Mouse (Mus musculus) embryonic facial prominence, embryonic 14.5 days (tissue): ENCODE data around the gene Rfx8. TPM values are rescaled to one million over a fixed set of nuclear protein-coding genes. Genes with fewer than 3 reads are reported as not detected.

Source experiments
- ATAC-seq: fragments of 200-750 bp; cut with Nextera tagmentation; 2 replicates; pipeline ENCODE4 v1.8.0; 2017; ENCODE audit warnings: low read depth, moderate number of reproducible peaks, moderate TSS enrichment
- DNase-seq: peaks from one replicate; pipeline ENCODE4 v3.0.0-alpha.2; 2015; ENCODE audit warnings: low spot score
- H3K27ac ChIP-seq: fragments of 300-500 bp; sonication (generic); replicated peaks from 2 replicates; pipeline ENCODE4 v1.5.1; 2014; ENCODE audit warnings: low read depth, mild to moderate bottlenecking, low read length, moderate library complexity
- H3K27me3 ChIP-seq: fragments of 300-500 bp; sonication (generic); replicated peaks from 2 replicates; pipeline ENCODE4 v1.6.1; 2014; ENCODE audit warnings: low read length; ENCODE audit not compliant: control insufficient read depth, insufficient read depth
- H3K36me3 ChIP-seq: fragments of 300-500 bp; sonication (generic); 2 replicates; pipeline ENCODE4 v1.6.1; 2014; ENCODE audit warnings: low read length, mixed read lengths; ENCODE audit not compliant: control insufficient read depth, insufficient read depth
- H3K4me1 ChIP-seq: fragments of 300-500 bp; sonication (generic); 2 replicates; pipeline ENCODE4 v1.6.1; 2014; ENCODE audit warnings: antibody characterized with exemption, low read length; ENCODE audit not compliant: control insufficient read depth, insufficient read depth
- H3K4me2 ChIP-seq: fragments of 300-500 bp; sonication (generic); 2 replicates; pipeline ENCODE4 v1.6.1; 2014; ENCODE audit warnings: low read depth, mild to moderate bottlenecking, low read length, moderate library complexity, mixed read lengths
- H3K4me3 ChIP-seq: fragments of 300-500 bp; sonication (generic); 2 replicates; pipeline ENCODE4 v1.5.1; 2014; ENCODE audit warnings: low read depth, mild to moderate bottlenecking, low read length
- H3K9ac ChIP-seq: fragments of 300-500 bp; sonication (generic); 2 replicates; pipeline ENCODE4 v1.6.1; 2014; ENCODE audit warnings: low read depth, mild to moderate bottlenecking, low read length, moderate library complexity, mixed read lengths
- H3K9me3 ChIP-seq: fragments of 300-500 bp; sonication (generic); 2 replicates; pipeline ENCODE4 v1.6.1; 2016; ENCODE audit warnings: low read length; ENCODE audit not compliant: control insufficient read depth
- WGBS: fragments of 180-500 bp; shearing (Covaris S2); extraction: QIAGEN DNeasy Blood & Tissue Kit; methylation state at CpG from one replicate; pipeline ENCODE4 v1.1.7; 2014; 5-methylcytosine and 5-hydroxymethylcytosine counted together
- polyA plus RNA-seq: library from polyadenylated mRNA; unstranded; fragments of >200 nt; fragmentation: Nextera tagmentation; extraction: Ambion mirVana; gene quantifications from 2 replicates; pipeline ENCODE4 v1.2.1, GENCODE M21; 2014

The Rfx8 gene
- polyA plus RNA-seq, 1 experiment from 2014 or later: 2.0 TPM

DNA sequence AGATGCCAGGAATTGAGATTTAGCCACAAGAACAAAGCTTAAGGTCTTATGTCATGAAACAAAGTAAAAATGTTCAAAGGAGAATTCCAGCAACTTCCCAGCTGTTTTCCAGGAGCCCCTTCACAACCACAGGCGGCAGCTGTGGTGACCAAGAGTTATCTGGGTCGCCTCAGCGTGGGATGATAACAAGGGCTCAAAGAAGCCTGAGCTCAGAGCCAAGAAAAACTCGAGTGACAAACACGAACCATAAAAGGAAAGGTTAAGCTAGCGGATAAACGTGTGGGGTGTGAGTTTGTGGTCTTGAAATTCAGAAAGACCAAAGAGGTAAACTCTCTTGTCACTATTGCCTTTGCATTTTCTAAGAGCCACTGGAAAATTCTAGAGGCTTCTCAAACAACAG is 25.7 kb upstream of the Rfx8 start:
- DNase-seq: peak; percentile 57
- Histone ChIP-seq H3K9me3 (no peaks in the 10 kb centered on the region), H3K4me2 (no peak overlapping the region), H3K4me3 (no peak overlapping the region), H3K4me1 (0 out of 2 replicates have a peak, but pooled peaks cover under 1% of the 10 kb centered on the region), H3K36me3 (no peaks in the 10 kb centered on the region), H3K27ac (no peak overlapping the region), H3K27me3 (no peaks in the 10 kb centered on the region), H3K9ac (no peak overlapping the region)
- WGBS: 36% methylated on average over 7 of the region's 7 CpGs
- no peak; the same call in 1 of the 2 replicates for ATAC-seq

DNA sequence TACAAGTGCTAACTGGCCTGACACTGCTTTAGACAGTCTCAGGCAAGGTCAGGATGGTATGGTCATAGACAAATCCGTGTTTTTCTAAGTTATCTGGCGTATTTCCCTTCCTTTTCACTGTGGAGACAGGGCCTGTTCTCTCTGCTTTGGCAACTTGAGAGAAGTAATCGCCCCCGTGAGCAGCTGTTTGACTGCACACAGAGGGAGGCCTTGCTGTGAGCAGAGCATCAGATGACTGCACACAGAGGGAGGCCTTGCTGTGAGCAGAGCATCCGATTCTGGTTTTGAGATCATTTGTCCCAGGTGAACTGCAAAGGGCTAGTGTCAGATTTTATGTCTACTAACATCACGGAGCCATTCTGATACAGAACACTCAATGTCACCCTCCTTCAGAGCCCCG is 20.2 kb upstream of the Rfx8 start:
- Histone ChIP-seq H3K4me3 (no peak overlapping the region), H3K27me3 (no peaks in the 10 kb centered on the region), H3K4me1 (peaks cover 11% of the 10 kb centered on the region; the same call in 1 of the 2 replicates), H3K9ac (no peak overlapping the region), H3K4me2 (no peak overlapping the region), H3K9me3 (no peaks in the 10 kb centered on the region), H3K36me3 (no peaks in the 10 kb centered on the region), H3K27ac (no peak overlapping the region)
- 34% methylated on average over 7 of the region's 7 CpGs for WGBS
- DNase-seq (peak; percentile 72), ATAC-seq (no peak)

DNA sequence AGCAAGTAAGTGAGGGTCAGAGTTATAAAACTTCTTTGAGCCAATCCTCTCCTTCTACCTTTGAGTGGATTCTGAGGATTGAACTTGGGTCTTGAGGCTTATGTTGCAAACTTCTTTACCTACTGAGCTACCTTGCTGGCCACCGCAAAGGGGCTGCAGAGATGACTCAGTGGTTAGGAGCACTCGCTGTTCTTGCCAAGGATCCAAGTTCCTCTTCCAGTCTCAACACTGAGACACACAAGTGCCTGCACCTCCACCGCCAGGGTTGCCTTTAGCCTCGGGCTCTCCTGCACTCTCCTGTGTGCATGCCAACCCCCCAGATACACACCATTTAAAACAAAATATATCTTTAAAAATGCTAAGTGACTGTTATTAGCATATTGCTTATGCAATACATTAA is 19.2 kb upstream of the Rfx8 start:
- H3K4me3 ChIP-seq: no peak overlapping the region
- no peaks in the 10 kb centered on the region for H3K9me3 ChIP-seq
- no peaks in the 10 kb centered on the region for H3K27me3 ChIP-seq
- ATAC-seq (no peak), DNase-seq (no peak)
- whole genome bisulfite sequencing: 72% methylated on average over 4 of the region's 4 CpGs
- no peak overlapping the region for H3K9ac ChIP-seq
- no peak overlapping the region for H3K27ac ChIP-seq
- no peak overlapping the region for H3K4me2 ChIP-seq
- H3K4me1 ChIP-seq: peaks cover 13% of the 10 kb centered on the region; the same call in 1 of the 2 replicates
- no peaks in the 10 kb centered on the region for H3K36me3 ChIP-seq

DNA sequence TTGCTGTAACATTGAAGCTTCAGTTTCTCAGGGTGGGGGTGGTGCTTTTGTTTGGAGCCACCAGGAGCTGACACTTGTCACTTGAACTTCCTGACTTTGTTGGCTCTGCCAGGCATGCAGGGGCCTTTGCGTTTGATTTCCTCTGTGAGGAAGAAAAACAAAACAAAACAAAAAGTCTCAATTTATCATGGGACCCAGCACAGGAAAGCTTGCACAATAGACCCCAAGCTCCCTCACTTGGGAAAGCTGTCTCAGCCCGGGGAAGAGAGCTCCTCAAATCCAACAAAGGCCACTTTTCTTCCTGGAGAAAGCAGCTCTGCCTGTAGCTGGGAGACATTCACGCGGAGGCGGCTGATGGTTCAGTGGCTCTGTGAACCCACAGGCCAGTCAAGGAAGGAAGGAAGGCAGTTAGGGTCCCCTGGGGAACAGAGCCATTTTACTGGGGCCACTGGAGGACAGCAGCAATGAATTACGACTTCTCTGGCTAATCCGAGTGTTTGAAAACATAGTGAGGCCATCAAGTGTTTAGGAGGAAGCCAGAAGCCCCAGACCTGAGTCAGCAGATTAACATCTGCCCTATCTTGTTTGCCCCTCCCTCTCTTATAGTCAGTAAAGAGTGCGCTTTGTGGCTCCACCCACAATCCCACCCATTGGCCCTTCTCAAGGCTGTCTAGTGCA is 15.3 kb upstream of the Rfx8 start:
- Histone ChIP-seq H3K4me2 (no peak overlapping the region), H3K27me3 (no peaks in the 10 kb centered on the region), H3K9ac (no peak overlapping the region), H3K9me3 (no peaks in the 10 kb centered on the region), H3K27ac (peak overlapping the region; percentile 67), H3K4me1 (peaks cover 13% of the 10 kb centered on the region), H3K4me3 (no peak overlapping the region), H3K36me3 (no peaks in the 10 kb centered on the region)
- DNase-seq (peak; percentile 64), ATAC-seq (no peak)
- 31% methylated on average over 8 of the region's 8 CpGs for WGBS

DNA sequence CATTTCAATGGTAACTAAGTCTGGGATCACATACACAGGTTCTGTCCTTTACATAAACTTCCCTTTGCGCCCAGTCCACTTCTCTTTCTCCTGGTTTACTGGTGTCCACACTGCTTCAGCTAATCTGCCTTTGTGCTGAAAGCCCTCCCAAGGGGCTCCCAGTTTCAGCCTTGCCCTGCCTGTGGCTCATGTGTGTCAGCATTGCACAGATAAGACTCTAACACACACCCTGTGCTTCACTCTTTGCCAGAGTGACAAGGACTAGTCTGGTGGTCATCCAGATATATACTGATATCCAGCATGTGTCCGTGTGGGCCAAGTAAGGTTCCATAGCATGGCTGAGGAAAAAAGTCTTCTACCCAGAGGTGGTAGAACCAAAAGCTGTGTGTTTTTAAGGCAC is 14.7 kb upstream of the Rfx8 start:
- Histone ChIP-seq H3K9ac (no peak overlapping the region), H3K36me3 (no peaks in the 10 kb centered on the region), H3K4me3 (no peak overlapping the region), H3K9me3 (no peaks in the 10 kb centered on the region), H3K4me2 (no peak overlapping the region), H3K4me1 (peaks cover 10% of the 10 kb centered on the region), H3K27ac (peak overlapping the region; percentile 40; the same call in 1 of the 2 replicates), H3K27me3 (no peaks in the 10 kb centered on the region)
- no peak for DNase-seq
- ATAC-seq: no peak
- 70% methylated on average over 2 of the region's 2 CpGs for WGBS

DNA sequence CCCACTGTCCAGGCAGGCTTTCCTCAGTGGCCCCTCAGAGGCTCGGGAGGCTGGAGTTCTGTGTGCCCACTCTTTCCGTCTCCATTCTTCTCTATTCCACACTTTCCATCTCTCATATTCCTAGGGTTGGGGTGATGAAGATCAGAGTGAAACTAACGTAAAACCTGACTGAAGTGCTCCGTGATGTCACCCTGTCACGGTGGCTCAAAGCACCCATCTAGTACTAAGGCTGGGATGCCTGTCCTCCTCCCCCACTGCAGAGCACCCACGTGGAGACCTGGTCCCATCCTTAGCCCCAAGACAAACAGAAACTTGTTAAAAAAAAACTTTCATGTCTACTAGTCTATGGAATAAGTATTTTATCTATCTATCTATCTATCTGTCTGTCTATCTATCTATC is 14.1 kb upstream of the Rfx8 start:
- Histone ChIP-seq H3K27ac (no peak overlapping the region), H3K4me2 (no peak overlapping the region), H3K27me3 (no peaks in the 10 kb centered on the region), H3K9me3 (no peaks in the 10 kb centered on the region), H3K36me3 (no peaks in the 10 kb centered on the region), H3K9ac (no peak overlapping the region), H3K4me1 (peaks cover 10% of the 10 kb centered on the region), H3K4me3 (no peak overlapping the region)
- DNase-seq: no peak
- no peak for ATAC-seq
- 82% methylated on average over 6 of the region's 6 CpGs for WGBS

DNA sequence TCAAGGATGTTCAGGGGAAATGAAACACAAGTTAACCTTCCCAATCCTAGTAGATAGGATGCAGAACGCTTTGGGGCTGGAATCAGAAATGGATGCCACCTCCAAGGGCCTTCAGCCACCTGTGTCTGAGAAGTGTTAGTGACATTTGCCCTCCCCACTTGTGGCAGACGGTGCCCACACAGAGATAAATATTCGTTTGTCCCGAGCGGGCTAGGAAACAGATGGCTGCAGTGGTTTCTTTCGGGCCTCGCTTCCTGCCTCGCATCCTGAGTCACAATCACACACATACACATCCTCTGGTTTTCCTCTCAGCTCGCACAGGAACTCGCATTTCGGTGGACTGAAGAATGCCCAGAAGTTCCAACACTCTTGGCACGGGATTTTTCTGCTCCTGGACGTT is 13.5 kb upstream of the Rfx8 start:
- Histone ChIP-seq H3K9me3 (no peaks in the 10 kb centered on the region), H3K36me3 (no peaks in the 10 kb centered on the region), H3K27ac (peak overlapping the region; percentile 62; the same call in 1 of the 2 replicates), H3K4me3 (no peak overlapping the region), H3K4me1 (peaks cover 10% of the 10 kb centered on the region), H3K27me3 (no peaks in the 10 kb centered on the region), H3K9ac (no peak overlapping the region), H3K4me2 (no peak overlapping the region)
- no peak for ATAC-seq
- DNase-seq: no peak
- 80% methylated on average over 13 of the region's 13 CpGs for WGBS

DNA sequence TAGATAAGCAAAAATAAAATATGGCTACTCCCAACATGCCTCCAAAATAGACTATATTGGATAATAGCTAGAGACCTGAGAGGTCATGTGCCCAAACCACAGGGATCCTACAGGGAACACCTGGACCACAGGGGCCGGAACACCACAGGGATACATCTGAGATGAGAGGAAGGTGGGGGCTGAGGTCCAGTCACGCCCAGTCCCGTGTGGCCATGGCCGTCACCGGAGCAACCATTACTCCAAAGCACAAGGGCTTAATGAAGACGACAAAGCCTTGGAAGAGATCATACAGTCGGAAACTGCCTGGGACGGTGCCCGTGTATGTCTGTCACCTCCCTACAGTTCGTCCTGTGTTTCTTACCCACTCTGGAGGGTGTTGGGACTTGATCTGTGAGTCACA is 13.1 kb upstream of the Rfx8 start:
- H3K4me1 ChIP-seq: peaks cover 10% of the 10 kb centered on the region
- no peaks in the 10 kb centered on the region for H3K27me3 ChIP-seq
- no peak overlapping the region for H3K4me2 ChIP-seq
- no peak for DNase-seq
- peak overlapping the region; percentile 62 for H3K27ac ChIP-seq
- 95% methylated on average over 9 of the region's 10 CpGs for WGBS
- no peaks in the 10 kb centered on the region for H3K36me3 ChIP-seq
- no peak for ATAC-seq
- no peak overlapping the region for H3K4me3 ChIP-seq
- no peak overlapping the region for H3K9ac ChIP-seq
- no peaks in the 10 kb centered on the region for H3K9me3 ChIP-seq

DNA sequence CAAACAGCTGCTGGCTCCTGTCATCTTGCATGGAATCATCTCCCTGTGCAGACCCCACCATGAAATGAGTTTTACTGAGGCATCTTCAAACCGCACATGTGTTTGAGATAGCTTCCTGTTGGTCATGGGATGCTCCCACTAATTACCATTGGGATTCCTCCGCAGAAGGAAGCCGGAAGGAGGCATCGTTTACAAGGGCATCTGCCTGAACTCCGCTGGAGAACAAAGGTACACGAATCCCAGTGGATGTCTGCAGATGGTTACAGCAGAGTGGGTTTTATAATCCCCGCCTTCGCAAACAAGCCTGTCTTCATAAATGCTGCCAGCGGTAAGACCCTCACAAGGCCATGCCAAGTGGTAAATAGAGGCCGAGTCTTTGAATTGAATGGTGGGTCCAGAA is 11.3 kb upstream of the Rfx8 start:
- Histone ChIP-seq H3K4me1 (peaks cover 10% of the 10 kb centered on the region), H3K27me3 (no peaks in the 10 kb centered on the region), H3K36me3 (no peaks in the 10 kb centered on the region), H3K9ac (no peak overlapping the region), H3K27ac (0 out of 2 replicates have a peak overlapping the region, but pooled peaks have one; percentile 39), H3K9me3 (no peaks in the 10 kb centered on the region), H3K4me3 (no peak overlapping the region), H3K4me2 (no peak overlapping the region)
- 38% methylated on average over 10 of the region's 10 CpGs for WGBS
- DNase-seq (peak; percentile 66), ATAC-seq (peak; percentile 32; the same call in 1 of the 2 replicates)
